ENCODE assay signal across 24 mouse cellular contexts in genomic region chr12:89707913-89708312, GRCm38 (mm10).
DNase-seq lines count a peak whose midpoint lies in the region; ATAC-seq and TF ChIP-seq lines count a peak whose summit lies in the region.
"Had no signal": no experiment of that assay in that cellular context is flagged by ENCODE, and none has a peak within 500 bp of the region (broad histone marks: within the 10 kb centered on the region; RNA-seq: fewer than 3 reads in every experiment).

No protein-coding gene starts in this region.

- peaks cover 8% of the 10 kb centered on the region; the same call in 1 of the 2 replicates for H3K4me1 ChIP-seq in cerebellum, adult 2 months (ENCODE audit: control insufficient read depth, insufficient read depth, low read length)
- H3K4me1 ChIP-seq: forebrain, embryonic 10.5 days; forebrain, embryonic 13.5 days; heart, embryonic 12.5 days; heart, embryonic 15.5 days; hindbrain, embryonic 10.5 days; hindbrain, embryonic 13.5 days; intestine, embryonic 15.5 days had no signal

- WGBS in cerebellum, adult 2 months, result 16% methylated on average over 4 of the region's 4 CpGs

- H3K4me3 ChIP-seq in cerebellum, adult 2 months (replicated peaks; ENCODE audit: insufficient read depth, low read depth, low read length), result no peak overlapping the region
- H3K4me3 ChIP-seq: forebrain, embryonic 10.5 days; forebrain, embryonic 13.5 days; heart, embryonic 12.5 days; heart, embryonic 15.5 days; hindbrain, embryonic 10.5 days; hindbrain, embryonic 13.5 days; intestine, embryonic 15.5 days had no signal

- TF ChIP-seq POLR2A in cerebellum, adult 2 months (IDR thresholded peaks at IDR 0.05; ENCODE audit: borderline replicate concordance, insufficient read depth, low read length), result no peak

- H3K27me3 ChIP-seq in cerebellum, adult 2 months (ENCODE audit: control insufficient read depth, insufficient read depth, low read length), result no peaks in the 10 kb centered on the region
- H3K27me3 ChIP-seq: forebrain, embryonic 13.5 days; heart, embryonic 12.5 days; heart, embryonic 15.5 days; hindbrain, embryonic 13.5 days; intestine, embryonic 15.5 days had no signal

- H3K27ac ChIP-seq in cerebellum, adult 2 months (ENCODE audit: insufficient read depth, low read length), result peak overlapping the region; percentile 82; the same call in 1 of the 2 replicates
- H3K27ac ChIP-seq: forebrain, embryonic 10.5 days; forebrain, embryonic 13.5 days; heart, embryonic 15.5 days; hindbrain, embryonic 10.5 days; hindbrain, embryonic 13.5 days; intestine, embryonic 15.5 days had no signal

- no peak for ATAC-seq in cerebellum, adult (ENCODE audit: insufficient number of reproducible peaks, low FRiP score, low TSS enrichment)
- ATAC-seq: activated CD4-positive, CD25-positive, alpha-beta regulatory T cell, adult 4 months; forebrain, embryonic 13.5 days; forebrain, embryonic 16.5 days; hindbrain, embryonic 16.5 days; intestine, embryonic 15.5 days had no signal

- no peak for TF ChIP-seq CTCF in cerebellum, adult 2 months (IDR thresholded peaks at IDR 0.05; ENCODE audit: borderline replicate concordance, insufficient read depth, low read depth, low read length)

- peak; percentile 30 for DNase-seq in cerebellum, adult 11 months
- no peak for DNase-seq in cerebellum, postnatal 14 days
- peak; percentile 54 to 71 for DNase-seq in cerebellum, adult 2 months
- peak; percentile 16 for DNase-seq in right cerebral cortex, adult 18-20 months
- no peak for DNase-seq in right cerebral cortex, postnatal 10 days (ENCODE audit: low spot score in 2 of 2)
- DNase-seq: adrenal gland, adult 8-10 months; adrenal gland, postnatal 25 days; gastrocnemius, postnatal 25 days; heart, adult 18-20 months; heart, postnatal 10 days; heart, postnatal 36 days; kidney, adult 11 months; kidney, adult 8-10 months had no signal

Comparison
In these comparisons a context has a peak if more than half of its experiments do, and no peak if none do; other contexts are left out.
1. DNase-seq: peak in cerebellum, adult 11 months (single experiment), cerebellum, adult 2 months (2 of 2) and right cerebral cortex, adult 18-20 months (single experiment); none in cerebellum, postnatal 14 days (0 of 2) and right cerebral cortex, postnatal 10 days (0 of 2).